Mouse (Mus musculus): ENCODE data around the gene Stap1. TPM values are rescaled to one million over a fixed set of nuclear protein-coding genes. Genes with fewer than 3 reads are reported as not detected.

The Stap1 gene
- 3.9 and 4.1 TPM in 2 replicates for polyA plus RNA-seq (2015; fragmentation: Nextera tagmentation; extraction: Ambion mirVana)

DNA sequence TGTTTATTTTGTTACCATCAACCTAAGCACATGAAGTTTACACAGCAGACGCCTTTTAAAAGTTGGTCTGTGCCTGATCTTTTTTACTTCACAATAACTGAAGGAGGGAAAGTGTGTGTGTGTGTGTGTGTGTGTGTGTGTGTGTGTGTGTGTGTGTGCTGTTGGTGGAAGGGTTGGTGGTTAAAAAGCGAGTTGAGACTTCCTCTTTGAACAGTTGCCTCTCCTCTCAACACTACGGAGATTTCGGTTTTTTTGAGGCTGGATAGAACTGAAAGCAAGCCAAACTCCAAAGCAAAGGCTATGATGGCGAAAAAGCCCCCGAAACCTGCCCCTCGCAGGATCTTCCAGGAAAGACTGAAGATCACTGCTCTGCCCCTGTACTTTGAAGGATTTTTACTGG, at the start of gene Stap1:
TSS of gene Stap1 (plus strand) at position 209 of the 400 bp plus-strand sequence.
- peak; percentile 41 for DNase-seq
- peak within 1 kb of the TSS; percentile 66 for H3K4me2 ChIP-seq (ENCODE audit: low read depth, low read length)

GRCm38 (mm10) chr5:86029820-86030219, 41.7 kb upstream of the Stap1 start:
- no peak overlapping the region for H3K4me3 ChIP-seq (ENCODE audit: low read depth, low read length)
- H3K9me3 ChIP-seq (ENCODE audit: low read length) = no peaks in the 10 kb centered on the region
- WGBS (ENCODE audit: insufficient replicate concordance) = 84% methylated on average over 2 of the region's 2 CpGs
- H3K27ac ChIP-seq (ENCODE audit: low read depth) = no peak overlapping the region
- TF ChIP-seq EP300 (IDR thresholded peaks at IDR 0.05; ENCODE audit: low read depth) = no peak
- H3K9ac ChIP-seq (replicated peaks) = no peak overlapping the region
- H3K36me3 ChIP-seq (replicated peaks; ENCODE audit: insufficient read depth, low read length) = peaks cover 28% of the 10 kb centered on the region; the same call in 1 of the 2 replicates
- H3K4me1 ChIP-seq (ENCODE audit: insufficient read depth) = no peaks in the 10 kb centered on the region
- no peak for DNase-seq
- H3K27me3 ChIP-seq (ENCODE audit: insufficient read depth, low read length) = no peaks in the 10 kb centered on the region
- no peak overlapping the region for H3K4me2 ChIP-seq (ENCODE audit: low read depth, low read length)
- no peak for ATAC-seq

More for the DNA sequence above, at the start of gene Stap1:
- H3K36me3 ChIP-seq (replicated peaks; ENCODE audit: insufficient read depth, low read length) = no peaks in the 10 kb centered on the region
- H3K9me3 ChIP-seq (ENCODE audit: low read length) = no peaks in the 10 kb centered on the region
- peak within 1 kb of the TSS; percentile 52 for H3K9ac ChIP-seq (replicated peaks)
- WGBS (ENCODE audit: insufficient replicate concordance) = 23% methylated on average over 7 of the region's 7 CpGs
- peak within 1 kb of the TSS; percentile 77 for H3K27ac ChIP-seq (ENCODE audit: low read depth)
- H3K4me1 ChIP-seq (ENCODE audit: insufficient read depth) = peaks cover 15% of the 10 kb centered on the region
- peak; percentile 26 for ATAC-seq
- peak within 1 kb of the TSS; percentile 45 for H3K4me3 ChIP-seq (ENCODE audit: low read depth, low read length)
- H3K27me3 ChIP-seq (ENCODE audit: insufficient read depth, low read length) = no peaks in the 10 kb centered on the region
- TF ChIP-seq EP300 (IDR thresholded peaks at IDR 0.05; ENCODE audit: low read depth) = no peak
- TF ChIP-seq CTCF (IDR thresholded peaks at IDR 0.05; ENCODE audit: low read depth) = no peak

DNA sequence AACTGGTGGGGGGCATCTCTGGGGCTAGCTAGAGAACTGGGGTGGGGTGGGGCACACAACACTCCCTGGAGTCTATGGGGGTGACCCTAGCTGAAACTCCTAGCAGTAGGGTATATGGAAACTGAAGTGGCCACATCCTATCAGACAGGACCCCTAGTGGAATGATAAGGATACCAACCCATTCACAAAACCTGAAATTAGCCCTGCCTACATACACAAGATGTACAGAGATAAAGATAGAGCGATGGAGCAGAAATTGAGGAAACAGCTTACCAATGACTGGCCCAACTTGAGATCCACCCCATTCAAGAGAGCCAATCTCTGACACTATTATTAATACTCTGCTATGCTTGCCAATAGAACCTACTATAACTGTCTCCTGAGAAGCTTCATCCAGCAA, 8.0 kb upstream of the Stap1 start:
- 56% methylated on average over 1 of the region's 1 CpGs for WGBS (ENCODE audit: insufficient replicate concordance)
- DNase-seq = no peak
- no peaks in the 10 kb centered on the region for H3K9me3 ChIP-seq (ENCODE audit: low read length)
- H3K27ac ChIP-seq (ENCODE audit: low read depth) = no peak overlapping the region
- peak overlapping the region; percentile 74; the same call in 1 of the 2 replicates for H3K4me3 ChIP-seq (ENCODE audit: low read depth, low read length)
- ATAC-seq = no peak
- TF ChIP-seq EP300 (IDR thresholded peaks at IDR 0.05; ENCODE audit: low read depth) (no peak), CTCF (IDR thresholded peaks at IDR 0.05; ENCODE audit: low read depth) (no peak)
- peaks cover 4% of the 10 kb centered on the region for H3K36me3 ChIP-seq (replicated peaks; ENCODE audit: insufficient read depth, low read length)
- no peaks in the 10 kb centered on the region for H3K27me3 ChIP-seq (ENCODE audit: insufficient read depth, low read length)
- peaks cover 26% of the 10 kb centered on the region for H3K4me1 ChIP-seq (ENCODE audit: insufficient read depth)
- H3K9ac ChIP-seq (replicated peaks) = 0 out of 2 replicates have a peak overlapping the region, but pooled peaks have one; percentile 77
- H3K4me2 ChIP-seq (ENCODE audit: low read depth, low read length) = peak overlapping the region; percentile 68

DNA sequence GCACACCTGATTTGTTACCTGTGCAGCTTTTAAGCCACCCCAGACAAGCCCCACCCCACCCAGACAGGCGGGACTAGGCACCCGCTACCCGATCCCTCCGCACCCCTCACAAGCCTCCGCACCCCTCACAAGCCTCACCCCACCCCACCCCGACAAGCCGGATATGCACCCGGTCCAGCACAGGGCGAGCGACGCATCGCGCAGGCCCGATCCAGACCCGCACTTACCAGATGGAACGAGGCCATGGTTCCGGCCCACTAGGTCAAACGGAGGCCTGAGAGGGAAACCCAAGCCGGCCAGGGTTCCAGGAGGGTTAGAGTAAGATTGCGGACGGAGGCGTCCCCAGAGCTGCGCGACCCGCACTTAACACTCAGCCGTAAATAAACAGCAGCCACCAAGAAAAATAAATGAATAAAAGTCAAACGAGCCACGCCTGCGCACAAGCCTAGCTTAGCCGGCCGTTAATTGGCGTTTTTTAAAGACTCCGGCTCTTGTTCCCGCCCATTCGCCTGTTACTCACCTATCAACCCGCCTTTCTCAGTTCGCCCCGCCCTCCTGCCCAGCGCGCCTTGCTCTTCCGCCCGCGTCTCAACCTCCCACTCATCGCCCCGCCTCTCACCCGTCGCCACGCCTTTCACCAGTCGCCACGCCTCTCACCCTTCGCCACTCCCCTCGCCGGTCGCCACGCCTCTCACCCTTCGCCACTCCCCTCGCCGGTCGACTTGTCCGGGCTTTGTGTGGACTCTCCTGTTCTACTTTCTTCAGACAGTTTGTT, 6.3 kb upstream of the Stap1 start, which contains the start of gene Cenpc1:
TSS of gene Cenpc1 (minus strand) at position 483 of the 775 bp plus-strand sequence.
- TF ChIP-seq CTCF (IDR thresholded peaks at IDR 0.05; ENCODE audit: low read depth) (no peak), EP300 (IDR thresholded peaks at IDR 0.05; ENCODE audit: low read depth) (0 out of 2 replicates have a peak, but pooled peaks have one; percentile 15)

GRCm38 (mm10) chr5:86065876-86066550, 5.5 kb upstream of the Stap1 start:
- peak overlapping the region; percentile 85 for H3K4me2 ChIP-seq (ENCODE audit: low read depth, low read length)
- TF ChIP-seq CTCF (IDR thresholded peaks at IDR 0.05; ENCODE audit: low read depth) (no peak), EP300 (IDR thresholded peaks at IDR 0.05; ENCODE audit: low read depth) (no peak)
- under 1% methylated on average over 17 of the region's 17 CpGs for WGBS (ENCODE audit: insufficient replicate concordance)

More for the DNA sequence above, 6.3 kb upstream of the Stap1 start, which contains the start of gene Cenpc1:
- Histone ChIP-seq H3K9ac (replicated peaks) (peak within 1 kb of the TSS; percentile 77), H3K27me3 (ENCODE audit: insufficient read depth, low read length) (no peaks in the 10 kb centered on the region), H3K9me3 (ENCODE audit: low read length) (no peaks in the 10 kb centered on the region), H3K4me2 (ENCODE audit: low read depth, low read length) (peak within 1 kb of the TSS; percentile 85), H3K27ac (ENCODE audit: low read depth) (peak within 1 kb of the TSS; percentile 94), H3K4me1 (ENCODE audit: insufficient read depth) (peaks cover 32% of the 10 kb centered on the region), H3K36me3 (replicated peaks; ENCODE audit: insufficient read depth, low read length) (no peaks in the 10 kb centered on the region), H3K4me3 (ENCODE audit: low read depth, low read length) (peak within 1 kb of the TSS; percentile 74)
- peak; percentile 92 for ATAC-seq
- under 1% methylated on average over 60 of the region's 60 CpGs for WGBS (ENCODE audit: insufficient replicate concordance)
- peak; percentile 99 for DNase-seq

DNA sequence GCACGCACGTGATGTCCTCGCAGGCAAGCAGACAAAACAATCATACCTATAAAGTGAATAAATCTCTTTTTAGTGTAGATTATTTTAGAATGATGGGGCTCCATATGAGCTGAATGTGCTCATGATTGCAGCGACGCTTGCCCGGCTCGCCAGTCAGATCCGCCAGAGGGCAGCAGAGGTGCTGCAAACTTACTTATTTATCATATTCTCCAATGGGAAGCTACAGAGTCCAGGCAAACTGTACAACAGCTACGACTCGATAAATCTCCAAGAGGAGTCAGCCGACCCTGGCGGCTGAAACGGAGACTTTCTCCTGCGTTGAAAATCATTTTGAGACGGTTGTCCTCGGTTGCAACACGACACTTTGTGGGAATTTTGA, 5.0 kb upstream of the Stap1 start:
- TF ChIP-seq EP300 (IDR thresholded peaks at IDR 0.05; ENCODE audit: low read depth) (no peak), CTCF (IDR thresholded peaks at IDR 0.05; ENCODE audit: low read depth) (peak; percentile 95)
- peak overlapping the region; percentile 85 for H3K4me2 ChIP-seq (ENCODE audit: low read depth, low read length)
- H3K9me3 ChIP-seq (ENCODE audit: low read length) = no peaks in the 10 kb centered on the region
- peak overlapping the region; percentile 74 for H3K4me3 ChIP-seq (ENCODE audit: low read depth, low read length)
- H3K27ac ChIP-seq (ENCODE audit: low read depth) = peak overlapping the region; percentile 66
- DNase-seq (peak; percentile 92), ATAC-seq (peak; percentile 22)
- WGBS (ENCODE audit: insufficient replicate concordance) = 0% methylated on average over 17 of the region's 17 CpGs
- H3K9ac ChIP-seq (replicated peaks) = peak overlapping the region; percentile 58; the same call in 1 of the 2 replicates
- no peaks in the 10 kb centered on the region for H3K27me3 ChIP-seq (ENCODE audit: insufficient read depth, low read length)
- peaks cover 32% of the 10 kb centered on the region for H3K4me1 ChIP-seq (ENCODE audit: insufficient read depth)
- H3K36me3 ChIP-seq (replicated peaks; ENCODE audit: insufficient read depth, low read length) = no peaks in the 10 kb centered on the region

More at GRCm38 (mm10) chr5:86065876-86066550, 5.5 kb upstream of the Stap1 start:
- H3K27ac ChIP-seq (ENCODE audit: low read depth) = peak overlapping the region; percentile 66
- no peak for DNase-seq
- H3K9ac ChIP-seq (replicated peaks) = peak overlapping the region; percentile 47; the same call in 1 of the 2 replicates
- no peaks in the 10 kb centered on the region for H3K27me3 ChIP-seq (ENCODE audit: insufficient read depth, low read length)
- peaks cover 32% of the 10 kb centered on the region for H3K4me1 ChIP-seq (ENCODE audit: insufficient read depth)
- peak; percentile 35 for ATAC-seq
- H3K36me3 ChIP-seq (replicated peaks; ENCODE audit: insufficient read depth, low read length) = no peaks in the 10 kb centered on the region
- peak overlapping the region; percentile 74 for H3K4me3 ChIP-seq (ENCODE audit: low read depth, low read length)
- no peaks in the 10 kb centered on the region for H3K9me3 ChIP-seq (ENCODE audit: low read length)

Data from liver, postnatal 0 days (tissue).